Mouse (Mus musculus) MEL (cell line): Measurements from ENCODE around the gene Adgrb3.

Experiments
- CTCF ChIP-seq, 3 experiments: IDR thresholded peaks in 2 of 3; conservative IDR thresholded peaks in 1 of 3; 2 replicates each; pipeline ENCODE4 v1.5.1; 2011 to 2012; ENCODE audit warnings: low read length in 3 of 3, low read depth in 2 of 3, mild to moderate bottlenecking in 2 of 3, improper control_type of control experiment in 1 of 3, inconsistent platforms in 1 of 3, mixed read lengths in 1 of 3, moderate library complexity in 1 of 3; ENCODE audit not compliant: control insufficient read depth in 1 of 3, insufficient read depth in 1 of 3, poor library complexity in 1 of 3, severe bottlenecking in 1 of 3
- E2F4 ChIP-seq: IDR thresholded peaks from 2 replicates; pipeline ENCODE4 v1.6.1; 2011; ENCODE audit warnings: low read depth, low read length, improper control_type of control experiment, borderline replicate concordance
- NRF1 ChIP-seq: IDR thresholded peaks from 2 replicates; pipeline ENCODE4 v1.6.1; 2014; ENCODE audit warnings: low read depth, mild to moderate bottlenecking, inconsistent platforms, low read length, improper control_type of control experiment, moderate library complexity; ENCODE audit not compliant: poor library complexity, insufficient read depth, severe bottlenecking
- POLR2A ChIP-seq, 2 experiments: IDR thresholded peaks; 2 replicates each; pipeline ENCODE4 v1.6.1; 2011 to 2012; ENCODE audit warnings: low read length in 2 of 2, mild to moderate bottlenecking in 2 of 2, control low read depth in 1 of 2, improper control_type of control experiment in 1 of 2, low read depth in 1 of 2, moderate library complexity in 1 of 2; ENCODE audit not compliant: control insufficient read depth in 1 of 2, insufficient read depth in 1 of 2, poor library complexity in 1 of 2
- POLR2AphosphoS5 ChIP-seq: IDR thresholded peaks from 2 replicates; pipeline ENCODE4 v1.6.1; 2012; ENCODE audit warnings: low read depth, borderline replicate concordance, mild to moderate bottlenecking, inconsistent platforms, low read length, moderate library complexity, mixed read lengths
- ZC3H11A ChIP-seq: IDR thresholded peaks from 2 replicates; pipeline ENCODE4 v1.6.1; 2012; ENCODE audit warnings: low read depth, mild to moderate bottlenecking, inconsistent platforms, low read length, improper control_type of control experiment

DNA sequence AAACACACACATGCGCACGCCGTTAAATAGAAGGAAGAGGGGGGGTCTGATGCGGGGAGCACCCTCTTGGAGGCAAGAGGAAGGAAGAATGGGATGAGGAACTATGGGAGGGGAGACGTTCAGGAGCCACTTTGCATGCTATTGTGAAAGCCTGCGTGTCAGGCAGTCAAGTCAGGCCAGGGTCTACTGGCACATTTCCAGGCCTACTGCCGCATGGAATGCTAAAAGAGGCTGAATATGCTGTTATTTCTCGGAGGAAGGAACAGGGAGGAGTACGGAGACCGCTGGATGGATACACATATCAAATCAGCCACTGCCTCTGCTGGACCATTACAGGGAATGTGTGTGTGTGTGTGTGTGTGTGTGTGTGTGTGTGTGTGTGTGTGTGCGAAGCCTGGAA is 355.0 kb downstream of the Adgrb3 start:
- TF ChIP-seq POLR2A (IDR thresholded peaks at IDR 0.05; ENCODE audit: control insufficient read depth in 1 of 2, insufficient read depth in 1 of 2, low read depth in 1 of 2, low read length in 2 of 2, poor library complexity in 1 of 2) (no peak), CTCF (IDR thresholded peaks at IDR 0.05 in 2 of 3, conservative IDR thresholded peaks at IDR 0.05 in 1 of 3; ENCODE audit: control insufficient read depth in 1 of 3, insufficient read depth in 1 of 3, low read depth in 2 of 3, low read length in 3 of 3, poor library complexity in 1 of 3, severe bottlenecking in 1 of 3) (no peak), ZC3H11A (no peak), POLR2AphosphoS5 (no peak), NRF1 (no peak), E2F4 (no peak)
